Mouse (Mus musculus): ENCODE measurements around the gene Asgr1. TPM values are rescaled to one million over a fixed set of nuclear protein-coding genes. Genes with fewer than 3 reads are reported as not detected.

Gene Asgr1
- total and polyA plus RNA-seq, 3 experiments: not detected

DNA sequence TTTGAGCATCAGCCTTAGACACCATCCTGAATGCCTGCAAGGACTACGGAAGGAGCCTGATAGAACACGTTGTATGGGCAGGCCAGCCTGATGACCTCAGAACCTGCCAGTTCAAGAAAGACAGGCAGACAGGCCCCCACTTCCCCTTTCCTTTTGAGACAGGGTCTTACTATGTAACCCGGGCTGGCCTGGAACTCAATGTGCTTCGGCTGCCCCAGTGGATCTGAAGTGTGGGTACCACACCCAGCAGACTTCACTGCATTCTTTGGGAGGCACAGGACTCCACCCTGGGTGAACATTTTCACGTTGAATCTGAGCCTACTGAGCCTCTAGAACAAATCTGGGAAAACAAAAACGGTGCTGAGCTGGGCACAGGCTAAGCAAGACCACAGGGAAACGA lies 15.7 kb upstream of the Asgr1 start:
- no peaks in the 10 kb centered on the region for H3K27me3 ChIP-seq (replicated peaks)
- no peaks in the 10 kb centered on the region for H3K9me3 ChIP-seq (replicated peaks; ENCODE audit: low read length)
- no peak overlapping the region for H3K4me3 ChIP-seq (replicated peaks in 1 of 3; ENCODE audit: low read depth in 2 of 3, low read length in 2 of 3, poor library complexity in 1 of 3)
- no peak for TF ChIP-seq RCOR1 (conservative IDR thresholded peaks at IDR 0.05; ENCODE audit: low read depth, low read length)
- 0 out of 2 replicates have a peak, but pooled peaks have one; percentile 27 for TF ChIP-seq MEF2A (IDR thresholded peaks at IDR 0.05; ENCODE audit: borderline replicate concordance, low read depth, low read length)
- dilution Hi-C loops (cut with MboI; ENCODE audit: extremely low pct_ligation_motif_present, extremely low pct_unique_long_range_greater_than_20kb, low sequenced_read_pairs): no loop called here
- DNase-seq (ENCODE audit: extremely low read depth): peak; percentile 40
- peak overlapping the region; percentile 19; the same call in 1 of the 2 replicates for H3K9ac ChIP-seq (ENCODE audit: insufficient read depth, low read depth)
- in situ Hi-C loops (cut with MboI; ENCODE audit: low pct_ligation_motif_present, low pct_unique_long_range_greater_than_20kb, low sequenced_read_pairs): no loop called here
- no peak overlapping the region for H3K27ac ChIP-seq (ENCODE audit: insufficient read depth, low read depth)
- peaks cover 0 to 36% of the 10 kb centered on the region in 2 experiments for H3K36me3 ChIP-seq (replicated peaks in 1 of 2; ENCODE audit: control insufficient read depth in 1 of 2, insufficient read depth in 1 of 2, low read length in 1 of 2)
- peaks cover 10 to 17% of the 10 kb centered on the region in 2 experiments for H3K4me1 ChIP-seq (ENCODE audit: control insufficient read depth in 1 of 2, insufficient read depth in 2 of 2)
- no peaks in the 10 kb centered on the region for H3K79me2 ChIP-seq (replicated peaks; ENCODE audit: control insufficient read depth, extremely low read depth, insufficient read depth, poor library complexity, severe bottlenecking)
- peak overlapping the region; percentile 64 for H3K4me2 ChIP-seq (ENCODE audit: insufficient read depth, low read depth, poor library complexity, severe bottlenecking)

DNA sequence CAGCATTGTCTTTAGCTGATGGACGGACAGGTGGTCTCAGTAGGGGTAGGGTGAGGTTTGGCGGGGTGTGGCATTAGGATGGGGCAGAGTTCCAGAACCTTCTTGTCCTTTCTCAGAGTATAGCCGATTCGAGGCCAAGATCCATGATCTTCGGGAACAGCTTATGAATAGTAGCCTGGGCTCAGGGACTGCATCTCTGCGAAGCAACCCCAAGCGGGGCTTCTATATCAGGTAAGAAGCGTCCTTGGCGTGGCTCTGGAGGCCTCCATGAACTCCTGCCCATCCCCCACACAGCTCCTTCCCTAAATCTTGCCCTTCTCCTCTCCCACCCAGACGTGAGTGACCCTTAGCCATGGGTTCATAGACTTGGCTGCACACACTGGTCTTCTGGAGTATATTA lies 14.3 kb upstream of the Asgr1 start:
- Histone ChIP-seq H3K9ac (ENCODE audit: insufficient read depth, low read depth) (no peak overlapping the region), H3K4me3 (replicated peaks in 1 of 3; ENCODE audit: low read depth in 2 of 3, low read length in 2 of 3, poor library complexity in 1 of 3) (no peak overlapping the region), H3K4me1 (ENCODE audit: control insufficient read depth in 1 of 2, insufficient read depth in 2 of 2) (peaks cover 10 to 17% of the 10 kb centered on the region in 2 experiments), H3K4me2 (ENCODE audit: insufficient read depth, low read depth, poor library complexity, severe bottlenecking) (no peak overlapping the region), H3K79me2 (replicated peaks; ENCODE audit: control insufficient read depth, extremely low read depth, insufficient read depth, poor library complexity, severe bottlenecking) (no peaks in the 10 kb centered on the region), H3K27me3 (replicated peaks) (no peaks in the 10 kb centered on the region), H3K27ac (ENCODE audit: insufficient read depth, low read depth) (no peak overlapping the region), H3K9me3 (replicated peaks; ENCODE audit: low read length) (no peaks in the 10 kb centered on the region), H3K36me3 (replicated peaks in 1 of 2; ENCODE audit: control insufficient read depth in 1 of 2, insufficient read depth in 1 of 2, low read length in 1 of 2) (peaks cover 0 to 46% of the 10 kb centered on the region in 2 experiments)
- dilution Hi-C loops (cut with MboI; ENCODE audit: extremely low pct_ligation_motif_present, extremely low pct_unique_long_range_greater_than_20kb, low sequenced_read_pairs) (no loop called here), in situ Hi-C loops (cut with MboI; ENCODE audit: low pct_ligation_motif_present, low pct_unique_long_range_greater_than_20kb, low sequenced_read_pairs) (no loop called here)
- no peak for TF ChIP-seq ZKSCAN1 (IDR thresholded peaks at IDR 0.05; ENCODE audit: borderline replicate concordance, low read depth, low read length)
- no peak for TF ChIP-seq JUN (IDR thresholded peaks at IDR 0.05; ENCODE audit: insufficient read depth, low read depth, low read length)
- no peak for TF ChIP-seq MEF2A (IDR thresholded peaks at IDR 0.05; ENCODE audit: borderline replicate concordance, low read depth, low read length)
- no peak for TF ChIP-seq JUND (conservative IDR thresholded peaks at IDR 0.05; ENCODE audit: low read depth, low read length)
- TF ChIP-seq CHD2 (IDR thresholded peaks at IDR 0.05; ENCODE audit: low read length): no peak
- TF ChIP-seq ZC3H11A (IDR thresholded peaks at IDR 0.05; ENCODE audit: low read depth, low read length): no peak
- no peak for TF ChIP-seq SMC3 (IDR thresholded peaks at IDR 0.05; ENCODE audit: low read depth, low read length)
- no peak for TF ChIP-seq NELFE (IDR thresholded peaks at IDR 0.05; ENCODE audit: low read depth, low read length)
- TF ChIP-seq MAZ (IDR thresholded peaks at IDR 0.05; ENCODE audit: low read depth, low read length): no peak
- TF ChIP-seq MAX (IDR thresholded peaks at IDR 0.05; ENCODE audit: low read length): no peak
- no peak for TF ChIP-seq PAX5 (IDR thresholded peaks at IDR 0.05; ENCODE audit: low read length)
- TF ChIP-seq USF2 (conservative IDR thresholded peaks at IDR 0.05; ENCODE audit: low read depth, low read length): no peak
- TF ChIP-seq E2F4 (IDR thresholded peaks at IDR 0.05; ENCODE audit: insufficient replicate concordance, low read depth, low read length): no peak
- no peak for TF ChIP-seq POLR2AphosphoS2 (IDR thresholded peaks at IDR 0.05; ENCODE audit: low read depth, low read length)
- TF ChIP-seq NRF1 (IDR thresholded peaks at IDR 0.05; ENCODE audit: low read depth, low read length): no peak
- TF ChIP-seq ZNF384 (IDR thresholded peaks at IDR 0.05; ENCODE audit: low read depth, low read length): no peak
- TF ChIP-seq TBP (conservative IDR thresholded peaks at IDR 0.05; ENCODE audit: low read depth, low read length): no peak
- no peak for TF ChIP-seq MAFK (IDR thresholded peaks at IDR 0.05; ENCODE audit: insufficient replicate concordance, low read length)
- no peak for DNase-seq (ENCODE audit: extremely low read depth)
